Mouse (Mus musculus) forebrain, embryonic 16.5 days (tissue): Measurements from ENCODE around the gene Rhox9. TPM values are rescaled to one million over a fixed set of nuclear protein-coding genes. Genes with fewer than 3 reads are reported as not detected.
"Not testable (repeated sequence)": the region's sequence is repeated elsewhere in the genome, so short reads cannot be mapped to it uniquely, and the experiment has no call there.

Experiments used
- ATAC-seq: fragments of 200-750 bp; cut with Nextera tagmentation; 2 replicates; pipeline ENCODE4 v1.8.0; 2017; ENCODE audit warnings: mild to moderate bottlenecking, moderate library complexity
- H3K27ac ChIP-seq: fragments of 300-500 bp; sonication (generic); 2 replicates; pipeline ENCODE4 v1.5.1; 2014; ENCODE audit warnings: low read length, control low read depth
- H3K27me3 ChIP-seq: fragments of 300-500 bp; sonication (generic); replicated peaks from 2 replicates; pipeline ENCODE4 v1.6.1; 2014; ENCODE audit warnings: low read length; ENCODE audit not compliant: control insufficient read depth, insufficient read depth
- H3K36me3 ChIP-seq: fragments of 300-500 bp; sonication (generic); 2 replicates; pipeline ENCODE4 v1.6.1; 2014; ENCODE audit not compliant: control insufficient read depth, insufficient read depth
- H3K4me1 ChIP-seq: fragments of 300-500 bp; sonication (generic); replicated peaks from 2 replicates; pipeline ENCODE4 v1.6.1; 2014; ENCODE audit warnings: low read length; ENCODE audit not compliant: control insufficient read depth, insufficient read depth
- H3K4me2 ChIP-seq: fragments of 300-500 bp; sonication (generic); 2 replicates; pipeline ENCODE4 v1.6.1; 2014; ENCODE audit warnings: mild to moderate bottlenecking, low read length, control low read depth
- H3K4me3 ChIP-seq: fragments of 300-500 bp; sonication (generic); replicated peaks from 2 replicates; pipeline ENCODE4 v1.5.1; 2014; ENCODE audit warnings: mild to moderate bottlenecking, low read length, control low read depth
- H3K9ac ChIP-seq: fragments of 300-500 bp; sonication (generic); replicated peaks from 2 replicates; pipeline ENCODE4 v1.6.1; 2014; ENCODE audit warnings: low read depth, low read length, control low read depth
- H3K9me3 ChIP-seq: fragments of 300-500 bp; sonication (generic); 2 replicates; pipeline ENCODE4 v1.6.1; 2016; ENCODE audit warnings: low read length; ENCODE audit not compliant: control insufficient read depth
- WGBS: fragments of 180-500 bp; shearing (Covaris S2); extraction: QIAGEN DNeasy Blood & Tissue Kit; methylation state at CpG from one replicate; pipeline ENCODE4 v1.1.7; 2014; 5-methylcytosine and 5-hydroxymethylcytosine counted together
- polyA plus RNA-seq: library from polyadenylated mRNA; unstranded; fragments of >200 nt; fragmentation: Nextera tagmentation; extraction: Ambion mirVana; gene quantifications from 2 replicates; pipeline ENCODE4 v1.2.1, GENCODE M21; 2015

Gene Rhox9
- not detected in 2 replicates for polyA plus RNA-seq

DNA sequence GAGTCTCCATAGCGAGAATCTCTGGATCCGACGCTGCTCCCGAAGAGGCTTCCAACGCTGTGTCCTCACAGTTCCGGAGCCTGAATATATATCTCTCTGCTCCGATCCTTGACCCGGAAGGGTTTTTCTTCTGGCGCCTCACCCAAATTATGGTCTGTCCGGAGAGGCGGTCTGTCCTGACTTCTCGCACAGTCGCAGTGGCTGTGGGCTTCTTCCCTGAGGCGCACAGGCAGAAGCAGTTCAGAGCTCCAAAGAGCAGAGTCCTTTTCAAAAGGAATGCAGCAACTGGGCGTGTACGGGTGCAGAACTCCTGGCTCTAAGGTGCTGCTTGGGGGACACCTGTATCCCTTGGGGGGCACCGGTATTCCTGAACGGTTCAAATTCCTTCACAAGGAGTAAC is at the start of gene Rhox9:
TSS of gene Rhox9 (minus strand) at position 101 of the 400 bp plus-strand sequence.
- H3K27ac ChIP-seq, H3K9ac ChIP-seq, H3K36me3 ChIP-seq, H3K27me3 ChIP-seq, H3K9me3 ChIP-seq, H3K4me2 ChIP-seq, H3K4me3 ChIP-seq, ATAC-seq, H3K4me1 ChIP-seq: not testable (repeated sequence)
- WGBS: 94% methylated on average over 9 of the region's 18 CpGs

DNA sequence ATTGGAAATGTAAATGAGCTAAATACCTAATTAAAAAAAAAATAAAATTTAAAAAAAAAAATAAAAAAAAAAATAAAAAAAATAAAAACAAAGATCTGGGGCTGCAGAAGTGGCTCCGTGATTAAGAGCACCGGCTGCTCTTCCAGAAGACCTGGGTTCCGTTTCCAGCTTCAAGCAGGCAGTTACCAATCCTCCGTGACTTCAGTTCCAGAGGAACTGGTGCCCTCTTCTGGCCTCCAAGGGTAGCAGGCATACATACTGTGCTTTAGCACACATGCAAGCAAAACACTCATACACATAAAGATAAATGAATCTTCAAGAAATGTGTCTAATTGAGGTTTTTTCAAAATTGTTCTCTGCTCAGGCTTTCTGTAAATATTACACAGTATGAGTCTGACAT is 14.7 kb upstream of the Rhox9 start:
- ATAC-seq: no peak
- Histone ChIP-seq H3K4me2 (no peak overlapping the region), H3K4me3 (no peak overlapping the region), H3K9ac (no peak overlapping the region), H3K27ac (no peak overlapping the region), H3K36me3 (no peaks in the 10 kb centered on the region), H3K9me3 (no peaks in the 10 kb centered on the region), H3K4me1 (no peaks in the 10 kb centered on the region), H3K27me3 (no peaks in the 10 kb centered on the region)
- WGBS: 59% methylated on average over 4 of the region's 4 CpGs

DNA sequence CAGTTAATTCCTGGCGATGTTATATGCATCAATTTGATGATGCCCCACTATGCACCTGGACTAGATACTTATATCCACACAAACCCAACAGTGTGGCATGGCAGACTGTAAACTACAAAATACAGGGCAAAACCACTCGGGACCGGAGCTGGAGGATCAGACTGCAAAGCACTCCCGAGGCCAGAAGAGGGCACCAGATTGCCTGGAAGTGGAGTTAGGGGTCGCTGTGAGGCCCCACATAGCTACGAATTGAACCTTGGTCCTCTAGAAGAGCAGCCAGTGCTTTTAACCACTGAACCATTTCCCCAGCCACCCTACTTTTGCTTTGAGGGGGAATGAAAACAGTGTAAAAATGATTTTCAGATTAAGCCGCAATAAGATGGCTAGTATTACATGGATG is 7.0 kb upstream of the Rhox9 start:
- Histone ChIP-seq H3K4me3 (no peak overlapping the region), H3K9ac (no peak overlapping the region), H3K9me3 (no peaks in the 10 kb centered on the region), H3K27ac (no peak overlapping the region), H3K36me3 (no peaks in the 10 kb centered on the region), H3K4me1 (no peaks in the 10 kb centered on the region), H3K27me3 (no peaks in the 10 kb centered on the region), H3K4me2 (no peak overlapping the region)
- no peak for ATAC-seq
- WGBS: 50% methylated on average over 7 of the region's 7 CpGs

DNA sequence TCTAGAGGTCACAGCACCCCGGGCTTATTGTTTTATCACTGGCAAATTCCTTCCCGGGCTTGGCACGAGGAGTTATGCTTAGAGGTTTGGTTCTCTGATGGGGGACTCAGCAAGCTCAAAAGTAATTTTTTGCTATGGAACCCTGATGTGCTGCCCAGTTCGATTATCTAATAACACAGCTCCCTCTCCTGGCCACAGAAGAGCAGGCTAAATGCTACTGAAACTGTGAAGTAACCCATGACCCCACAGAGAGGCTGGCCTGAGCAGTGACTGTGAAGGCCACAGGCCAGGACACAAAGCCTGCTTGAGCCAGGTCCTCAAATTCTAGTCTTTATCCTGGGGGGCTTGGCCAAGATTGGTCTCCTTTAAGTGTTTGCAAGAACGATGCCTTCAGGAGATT is 2.2 kb upstream of the Rhox9 start:
- Histone ChIP-seq H3K27me3 (no peaks in the 10 kb centered on the region), H3K27ac (no peak overlapping the region), H3K9ac (no peak overlapping the region), H3K4me1 (no peaks in the 10 kb centered on the region), H3K4me2 (no peak overlapping the region), H3K36me3 (no peaks in the 10 kb centered on the region), H3K9me3 (no peaks in the 10 kb centered on the region), H3K4me3 (no peak overlapping the region)
- WGBS: 79% methylated on average over 5 of the region's 5 CpGs
- ATAC-seq: no peak

DNA sequence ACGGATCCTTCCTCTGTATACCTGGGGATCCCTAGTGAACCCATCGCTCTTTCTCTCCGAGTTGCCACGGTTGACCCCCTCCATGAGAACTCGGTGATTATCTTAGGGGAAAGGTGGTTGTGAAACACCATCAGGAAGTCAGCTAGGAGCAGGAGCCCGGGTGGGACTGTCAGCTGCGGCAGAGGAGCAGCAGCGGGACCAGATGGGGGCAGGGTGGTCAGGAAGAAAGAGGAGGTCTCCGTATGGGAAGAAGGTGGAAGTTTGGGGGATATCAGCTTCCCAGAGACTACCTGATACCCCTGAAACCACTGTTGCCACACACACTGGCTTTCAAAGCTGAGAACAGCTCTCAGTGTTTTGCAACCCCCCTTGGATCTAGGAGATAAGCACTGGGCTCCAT is 4.4 kb downstream of the Rhox9 start, which contains the start of gene Rhox7b:
TSS of gene Rhox7b (minus strand) at position 101 of the 400 bp plus-strand sequence.
- not testable (repeated sequence) for H3K9ac ChIP-seq, H3K4me1 ChIP-seq, H3K4me2 ChIP-seq, H3K4me3 ChIP-seq, H3K27me3 ChIP-seq, ATAC-seq, H3K27ac ChIP-seq, H3K9me3 ChIP-seq, H3K36me3 ChIP-seq
- 88% methylated on average over 9 of the region's 9 CpGs for WGBS

DNA sequence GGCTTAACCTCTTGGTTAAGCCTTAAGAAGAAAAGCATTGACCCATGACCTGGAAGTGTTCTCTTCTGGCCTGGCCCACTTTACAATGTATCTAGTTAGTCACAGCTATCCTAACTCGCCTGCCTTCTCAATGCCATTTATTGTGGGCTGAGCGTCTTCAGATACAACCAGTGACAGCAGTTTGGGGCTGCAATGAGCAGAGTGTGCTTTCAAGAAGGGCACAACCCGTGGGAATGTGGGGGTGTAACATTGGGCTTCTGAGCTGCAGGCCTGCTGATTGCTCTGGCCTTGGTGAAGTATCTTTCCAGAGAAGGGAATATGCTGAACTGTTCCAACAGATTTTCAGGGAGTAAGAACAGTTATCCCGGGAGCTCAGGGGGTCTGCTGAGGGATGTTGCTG is 22.7 kb downstream of the Rhox9 start, which contains the start of gene Rhox8:
TSS of gene Rhox8 (minus strand) at position 101 of the 400 bp plus-strand sequence.
- no peak within 1 kb of the TSS for H3K4me3 ChIP-seq
- WGBS: 73% methylated on average over 4 of the region's 4 CpGs
- ATAC-seq: no peak
- H3K27me3 ChIP-seq: no peaks in the 10 kb centered on the region
- no peak within 1 kb of the TSS for H3K27ac ChIP-seq
- H3K36me3 ChIP-seq: no peaks in the 10 kb centered on the region
- no peak within 1 kb of the TSS for H3K4me2 ChIP-seq
- H3K4me1 ChIP-seq: no peaks in the 10 kb centered on the region
- H3K9me3 ChIP-seq: no peaks in the 10 kb centered on the region
- H3K9ac ChIP-seq: no peak within 1 kb of the TSS

DNA sequence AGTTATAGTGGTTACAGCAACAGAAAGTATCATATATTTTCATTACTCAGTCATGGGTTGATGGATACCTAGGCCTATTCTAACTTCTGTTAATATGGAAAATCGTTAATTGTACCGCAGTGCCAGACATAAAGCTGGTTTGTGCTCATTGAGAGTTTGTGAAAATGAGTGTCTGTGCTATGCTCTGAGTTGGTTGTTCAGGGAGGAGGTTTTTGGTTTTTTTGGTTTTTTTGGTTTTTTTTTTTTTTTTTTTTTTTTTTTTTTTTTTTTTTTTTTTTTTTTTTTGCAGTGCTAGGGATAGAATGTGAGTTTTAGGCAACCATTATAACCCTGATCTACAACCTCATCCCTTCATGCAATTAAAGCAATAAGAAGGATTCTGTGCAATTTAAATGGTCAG is 29.9 kb downstream of the Rhox9 start:
- Histone ChIP-seq H3K27ac (no peak overlapping the region), H3K36me3 (no peaks in the 10 kb centered on the region), H3K9me3 (no peaks in the 10 kb centered on the region), H3K4me1 (no peaks in the 10 kb centered on the region), H3K4me2 (no peak overlapping the region), H3K4me3 (no peak overlapping the region), H3K27me3 (no peaks in the 10 kb centered on the region), H3K9ac (no peak overlapping the region)
- no peak for ATAC-seq
- 97% methylated on average over 2 of the region's 2 CpGs for WGBS

Other genes with a start within 250 kb of the Rhox9 start
- not detected in 2 replicates for gene Rhox3h, start 233.0 kb downstream of the Rhox9 start, polyA plus RNA-seq
- gene Rhox2h, start 228.5 kb downstream of the Rhox9 start, polyA plus RNA-seq: not detected in 2 replicates
- 0.56 TPM in 1 of 2 replicates, not detected in the other for gene Rhox5, start 96.9 kb downstream of the Rhox9 start, polyA plus RNA-seq
- not detected in 2 replicates for gene Rhox6, start 74.9 kb downstream of the Rhox9 start, polyA plus RNA-seq
- gene Rhox7a, start 70.1 kb downstream of the Rhox9 start, polyA plus RNA-seq: not detected in 2 replicates
- gene Rhox8, start 22.8 kb downstream of the Rhox9 start, polyA plus RNA-seq: not detected in 2 replicates
- gene Rhox7b, start 4.5 kb downstream of the Rhox9 start, polyA plus RNA-seq: not detected in 2 replicates
- not detected in 2 replicates for gene Btg1-ps1, start 117.0 kb upstream of the Rhox9 start, polyA plus RNA-seq
- not detected in 2 replicates for gene Btg1-ps2, start 141.3 kb upstream of the Rhox9 start, polyA plus RNA-seq
- not detected in 2 replicates for gene Rhox10, start 164.7 kb upstream of the Rhox9 start, polyA plus RNA-seq
- not detected in 2 replicates for gene Rhox11, start 183.4 kb upstream of the Rhox9 start, polyA plus RNA-seq
- not detected in 2 replicates for gene Rhox12, start 209.1 kb upstream of the Rhox9 start, polyA plus RNA-seq
- gene Rhox13, start 219.4 kb upstream of the Rhox9 start, polyA plus RNA-seq: not detected in 2 replicates